Mouse (Mus musculus) spleen, adult 2 months (tissue): ENCODE results near the gene Mog.

Experiments
- CTCF ChIP-seq: fragments of 200-500 bp; IDR thresholded peaks from 2 replicates; pipeline ENCODE4 v1.5.1; 2011; ENCODE audit warnings: mild to moderate bottlenecking, inconsistent platforms; ENCODE audit not compliant: insufficient read depth, insufficient read length, insufficient replicate concordance; ENCODE audit errors: extremely low read depth
- POLR2A ChIP-seq: fragments of 200-500 bp; IDR thresholded peaks from 2 replicates; pipeline ENCODE4 v1.6.1; 2011; ENCODE audit warnings: low read depth, low read length, inconsistent platforms

DNA sequence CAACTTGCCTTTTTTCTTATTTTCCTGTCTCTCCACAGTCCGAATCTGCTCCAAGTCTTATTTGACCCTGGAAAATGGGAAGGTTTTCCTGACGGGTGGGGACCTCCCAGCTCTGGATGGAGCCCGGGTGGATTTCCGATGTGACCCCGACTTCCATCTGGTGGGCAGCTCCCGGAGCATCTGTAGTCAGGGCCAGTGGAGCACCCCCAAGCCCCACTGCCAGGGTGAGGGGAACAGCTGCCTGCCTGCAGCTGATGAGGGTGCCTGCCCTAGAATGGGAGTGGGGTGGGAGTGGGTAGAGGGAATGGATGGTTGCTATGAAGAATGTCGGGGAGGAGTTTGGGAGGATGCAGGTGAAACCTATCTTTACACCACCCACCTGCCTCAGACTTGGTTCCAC is 25.2 kb upstream of the Mog start:
- TF ChIP-seq CTCF (no peak), POLR2A (no peak)
